9 mouse cellular contexts compared by ENCODE assay signal in genomic region chr15:87544401-87545129, GRCm38 (mm10). TPM values are rescaled to one million over a fixed set of nuclear protein-coding genes. Genes with fewer than 3 reads are reported as not detected.
DNase-seq lines count a peak whose midpoint lies in the region; ATAC-seq and TF ChIP-seq lines count a peak whose summit lies in the region.
"Had no signal": no experiment of that assay in that cellular context is flagged by ENCODE, and none has a peak within 500 bp of the region (broad histone marks: within the 10 kb centered on the region; RNA-seq: fewer than 3 reads in every experiment).

No protein-coding gene starts in this region.

- peaks cover 5% of the 10 kb centered on the region; the same call in 1 of the 2 replicates for H3K4me1 ChIP-seq in kidney, embryonic 16.5 days (ENCODE audit: insufficient read depth, low read length)
- peaks cover 60% of the 10 kb centered on the region for H3K4me1 ChIP-seq in forebrain, embryonic 10.5 days
- H3K4me1 ChIP-seq in hindbrain, embryonic 15.5 days (replicated peaks), result peaks cover 47% of the 10 kb centered on the region
- H3K4me1 ChIP-seq: megakaryocyte, embryonic 14.5 days had no signal

- peak; percentile 71 for ATAC-seq in kidney, embryonic 16.5 days (ENCODE audit: low FRiP score, low TSS enrichment)
- peak; percentile 55 for ATAC-seq in hindbrain, embryonic 15.5 days (ENCODE audit: low FRiP score, low read depth)

- no peak for TF ChIP-seq CTCF in brain, embryonic 14.5 days (IDR thresholded peaks at IDR 0.05; ENCODE audit: borderline replicate concordance, extremely low read depth, insufficient read depth, insufficient read length)

- H3K4me2 ChIP-seq in kidney, embryonic 16.5 days (replicated peaks; ENCODE audit: low read depth, low read length), result peak overlapping the region; percentile 80
- H3K4me2 ChIP-seq in hindbrain, embryonic 15.5 days, result peak overlapping the region; percentile 70

- no peak for DNase-seq in kidney, adult 11 months
- peak; percentile 77 for DNase-seq in brain, embryonic 14.5 days (ENCODE audit: low read depth)
- peak; percentile 55 for DNase-seq in forebrain, embryonic 10.5 days (ENCODE audit: extremely low spot score, low spot score)
- peak; percentile 42 for DNase-seq in lung, postnatal 14 days
- peak; percentile 58 for DNase-seq in right cerebral cortex, postnatal 4 days
- DNase-seq in natural killer cell, adult 2 months (ENCODE audit: low spot score in 2 of 2), result no peak

- under 1% methylated on average over 82 of the region's 84 CpGs for WGBS in kidney, embryonic 16.5 days
- WGBS in forebrain, embryonic 10.5 days, result under 1% methylated on average over 84 of the region's 84 CpGs
- under 1% methylated on average over 83 of the region's 84 CpGs for WGBS in hindbrain, embryonic 15.5 days

- H3K9me3 ChIP-seq in kidney, embryonic 16.5 days (ENCODE audit: low read length), result no peaks in the 10 kb centered on the region
- no peaks in the 10 kb centered on the region for H3K9me3 ChIP-seq in forebrain, embryonic 10.5 days
- H3K9me3 ChIP-seq in hindbrain, embryonic 15.5 days, result no peaks in the 10 kb centered on the region
- H3K9me3 ChIP-seq: megakaryocyte, embryonic 14.5 days had no signal

- peak overlapping the region; percentile 63 for H3K9ac ChIP-seq in kidney, embryonic 16.5 days (replicated peaks; ENCODE audit: low read length)
- peak overlapping the region; percentile 84 for H3K9ac ChIP-seq in hindbrain, embryonic 15.5 days

- no peaks in the 10 kb centered on the region for H3K36me3 ChIP-seq in kidney, embryonic 16.5 days (ENCODE audit: insufficient read depth, low read length)
- no peaks in the 10 kb centered on the region for H3K36me3 ChIP-seq in forebrain, embryonic 10.5 days (replicated peaks)
- H3K36me3 ChIP-seq in hindbrain, embryonic 15.5 days, result no peaks in the 10 kb centered on the region

- H3K27me3 ChIP-seq in kidney, embryonic 16.5 days (ENCODE audit: insufficient read depth, low read length), result peaks cover 76% of the 10 kb centered on the region
- peaks cover 50% of the 10 kb centered on the region for H3K27me3 ChIP-seq in forebrain, embryonic 10.5 days (ENCODE audit: poor library complexity, severe bottlenecking)
- H3K27me3 ChIP-seq in hindbrain, embryonic 15.5 days, result 0 out of 2 replicates have a peak, but pooled peaks cover 2% of the 10 kb centered on the region

- no peak overlapping the region for H3K27ac ChIP-seq in kidney, embryonic 16.5 days (ENCODE audit: low read length)
- peak overlapping the region; percentile 90 for H3K27ac ChIP-seq in forebrain, embryonic 10.5 days
- peak overlapping the region; percentile 85 for H3K27ac ChIP-seq in hindbrain, embryonic 15.5 days (replicated peaks)

- TF ChIP-seq POLR2A in brain, embryonic 14.5 days (IDR thresholded peaks at IDR 0.05; ENCODE audit: borderline replicate concordance, extremely low read depth, insufficient read depth, insufficient read length, poor library complexity, severe bottlenecking), result no peak

- H3K4me3 ChIP-seq in kidney, embryonic 16.5 days (ENCODE audit: low read length), result peak overlapping the region; percentile 54
- peak overlapping the region; percentile 80 for H3K4me3 ChIP-seq in forebrain, embryonic 10.5 days
- peak overlapping the region; percentile 95 for H3K4me3 ChIP-seq in hindbrain, embryonic 15.5 days
- H3K4me3 ChIP-seq: megakaryocyte, embryonic 14.5 days had no signal

RNA-seq across cellular contexts. Expression of gene Fam19a5, which starts 0.5 kb away (rescaled TPM):
- polyA plus RNA-seq in kidney, embryonic 16.5 days (2015; fragmentation: Nextera tagmentation; extraction: Ambion mirVana), result 4.7 and 4.9 TPM in 2 replicates
- 60.4 and 69.0 TPM in 2 replicates for polyA plus RNA-seq in brain, embryonic 14.5 days (2012; rRNA removed)
- 5.3 and 6.1 TPM in 2 replicates for polyA plus RNA-seq in forebrain, embryonic 10.5 days (2016; fragmentation: Nextera tagmentation; extraction: Ambion mirVana)
- polyA plus RNA-seq in hindbrain, embryonic 15.5 days (2015; fragmentation: Nextera tagmentation; extraction: Ambion mirVana), result 27.1 and 30.0 TPM in 2 replicates

Comparison
In these comparisons a context has a peak if more than half of its experiments do, and no peak if none do; other contexts are left out.
1. DNase-seq: peak in brain, embryonic 14.5 days (single experiment), forebrain, embryonic 10.5 days (single experiment), lung, postnatal 14 days (single experiment) and right cerebral cortex, postnatal 4 days (single experiment); none in kidney, adult 11 months (single experiment) and natural killer cell, adult 2 months (0 of 2).
2. Peak in every context shown above with its lines, with median percentiles within 50 percentile points of each other: H3K4me3 ChIP-seq.